Mouse (Mus musculus): ENCODE results near the gene Slc5a5.

The Slc5a5 gene

DNA sequence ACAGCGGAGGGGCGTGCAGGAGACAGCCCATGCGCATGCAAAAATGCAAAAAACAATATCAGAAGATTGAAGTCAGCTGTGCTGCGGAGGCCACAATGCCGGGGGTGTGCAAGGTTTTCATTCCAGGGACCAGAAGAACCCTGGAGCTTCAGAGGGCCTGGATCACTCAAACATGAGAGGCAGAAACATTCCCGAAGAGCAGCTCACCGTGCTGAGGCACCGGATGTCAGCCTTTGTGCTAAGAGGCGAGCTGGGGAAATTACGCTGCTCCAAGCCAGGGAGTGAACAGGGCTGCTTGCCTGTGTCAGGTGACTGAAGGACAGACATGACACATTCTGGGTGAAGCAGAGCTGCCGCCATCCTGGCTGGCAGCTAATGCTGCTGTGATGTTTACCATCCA is 12.0 kb downstream of the Slc5a5 start:
- no peak for DNase-seq (ENCODE audit: low spot score in 2 of 2)

DNA sequence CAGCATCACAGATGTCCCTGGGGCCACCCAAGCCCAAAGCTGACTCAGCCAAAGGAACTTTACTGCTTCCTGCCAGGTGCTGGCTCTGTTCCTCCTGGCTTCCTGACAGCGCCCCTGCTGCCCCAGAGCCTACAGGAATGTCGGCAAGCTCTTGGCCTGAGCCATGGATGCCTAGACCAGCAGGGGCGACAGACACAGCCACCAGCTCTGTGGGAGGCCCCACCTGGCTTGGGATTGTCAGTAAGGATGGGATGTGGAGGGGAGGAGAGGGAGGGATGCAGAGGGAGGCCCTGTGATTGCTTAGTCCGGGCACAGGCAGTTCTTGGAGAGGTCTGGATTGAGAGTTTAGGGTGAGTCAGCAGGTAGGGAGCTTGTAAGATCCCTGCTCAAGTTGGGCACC is 12.4 kb downstream of the Slc5a5 start:
- DNase-seq (ENCODE audit: low spot score in 2 of 2): peak in 1 of 2 experiments; percentile 22

DNA sequence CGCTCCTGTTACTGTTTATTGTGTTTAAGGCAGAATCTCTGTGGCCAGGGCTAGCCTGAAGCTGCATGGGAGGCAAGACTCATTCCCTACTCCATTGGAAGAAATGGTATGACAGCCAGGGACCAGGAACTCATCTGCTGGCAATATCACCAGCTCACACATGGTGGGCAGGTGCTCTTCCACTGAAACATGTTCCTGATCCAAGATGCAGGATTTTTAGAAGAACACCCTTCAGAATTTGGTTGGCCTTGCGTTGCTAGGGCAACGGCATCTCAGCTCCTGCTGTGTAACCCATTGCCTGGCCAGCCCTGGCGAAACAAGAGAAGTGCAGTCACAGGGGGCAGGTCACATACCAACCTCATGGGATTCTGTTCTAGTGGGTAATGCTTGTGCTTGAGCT is 13.1 kb downstream of the Slc5a5 start:
- no peak for DNase-seq (ENCODE audit: low spot score in 2 of 2)

DNA sequence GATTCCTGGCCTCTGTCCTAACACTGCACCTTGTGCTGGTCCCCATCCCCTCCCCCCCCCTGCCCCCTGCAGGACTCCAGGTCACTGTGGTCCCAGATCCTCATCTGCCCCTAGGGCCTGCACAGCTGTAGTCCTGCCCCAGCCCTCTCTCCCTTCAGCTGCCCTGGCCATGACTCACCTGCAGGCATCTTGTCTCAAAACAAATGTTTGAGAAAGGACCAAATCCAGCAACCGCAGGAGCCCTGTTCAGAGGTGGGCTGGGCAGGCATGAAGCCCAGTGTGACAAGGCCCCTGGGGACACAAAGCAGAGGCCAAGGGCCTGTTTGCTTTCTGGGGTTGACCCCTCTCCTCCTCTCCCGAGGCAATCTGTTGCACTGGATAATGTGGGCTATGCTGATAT is 14.4 kb downstream of the Slc5a5 start:
- DNase-seq (ENCODE audit: low spot score in 2 of 2): no peak

DNA sequence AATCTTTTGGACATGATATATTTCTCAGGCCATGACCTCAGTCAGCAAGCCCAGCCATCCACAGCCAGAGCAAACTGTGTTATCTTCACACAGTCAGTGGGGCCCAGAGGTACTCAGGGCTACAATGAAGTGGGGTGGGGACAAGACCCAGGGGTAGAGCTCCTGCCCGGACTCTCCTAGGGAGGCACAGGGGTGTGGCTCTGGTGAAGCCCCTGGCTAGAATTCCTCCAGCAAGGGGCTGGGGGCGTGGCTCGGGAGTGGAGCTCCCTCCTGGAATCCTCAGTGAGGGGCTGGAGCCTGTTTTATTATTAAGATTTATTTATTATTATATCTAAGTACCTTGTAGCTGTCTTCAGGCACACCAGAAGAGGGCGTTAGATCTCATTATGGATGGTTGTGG is 16.2 kb downstream of the Slc5a5 start:
- no peak for DNase-seq (ENCODE audit: low spot score in 2 of 2)

DNA sequence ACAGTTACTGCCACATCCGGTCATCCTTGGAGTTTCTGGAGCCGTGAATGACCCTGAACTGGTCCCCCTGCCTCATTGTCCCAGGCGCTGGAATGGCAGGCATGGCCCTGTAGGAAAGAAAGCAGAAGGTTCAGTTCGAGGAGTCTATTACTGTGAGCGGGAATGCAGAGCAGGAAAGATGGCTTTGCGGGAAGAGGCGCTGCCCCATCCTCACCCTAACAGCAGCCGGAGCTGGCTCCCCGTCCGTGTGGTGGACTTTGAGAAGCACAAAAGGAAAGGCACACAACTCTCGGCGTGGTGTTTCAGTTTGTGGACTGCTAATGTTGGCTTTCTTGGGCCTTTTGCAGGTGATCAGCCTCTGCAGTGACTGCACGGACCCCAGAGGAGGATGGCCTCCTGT is 18.1 kb downstream of the Slc5a5 start:
- DNase-seq (ENCODE audit: low spot score in 2 of 2): no peak

DNA sequence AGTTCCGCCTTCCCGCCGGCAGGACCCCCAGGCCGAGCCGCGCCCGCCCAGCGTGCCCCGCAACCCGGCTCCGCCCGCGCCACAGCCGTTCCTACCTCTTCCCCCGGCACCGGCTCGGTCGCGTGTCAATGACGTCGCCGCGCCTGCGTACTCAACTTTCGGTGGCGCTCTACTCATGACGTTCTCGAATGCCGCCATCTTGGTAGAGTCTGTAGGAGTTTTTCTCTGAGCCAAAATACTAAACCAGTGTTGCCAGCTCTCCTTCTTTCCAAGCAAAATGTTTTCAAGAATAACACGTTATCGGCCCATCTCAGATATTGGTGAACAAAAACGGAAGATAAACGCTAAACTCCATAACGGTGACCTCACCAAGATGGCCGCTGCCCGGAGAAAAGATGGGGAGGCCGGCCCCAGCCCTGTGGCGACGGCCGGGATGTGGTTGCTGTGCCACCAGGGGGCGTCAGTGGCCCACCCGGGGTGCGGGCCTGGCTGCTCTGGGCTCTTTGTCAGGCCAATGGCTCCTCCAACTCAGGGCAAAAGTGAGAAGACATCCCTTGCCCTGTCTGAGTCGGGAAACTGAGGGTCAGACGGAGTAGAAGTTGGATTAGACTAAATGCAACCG is 19.1 kb downstream of the Slc5a5 start, which contains the start of gene Ccdc124:
TSS of gene Ccdc124 (minus strand) at position 572 of the 622 bp plus-strand sequence.
- DNase-seq (ENCODE audit: low spot score in 2 of 2): peak; percentile 90 to 95

DNA sequence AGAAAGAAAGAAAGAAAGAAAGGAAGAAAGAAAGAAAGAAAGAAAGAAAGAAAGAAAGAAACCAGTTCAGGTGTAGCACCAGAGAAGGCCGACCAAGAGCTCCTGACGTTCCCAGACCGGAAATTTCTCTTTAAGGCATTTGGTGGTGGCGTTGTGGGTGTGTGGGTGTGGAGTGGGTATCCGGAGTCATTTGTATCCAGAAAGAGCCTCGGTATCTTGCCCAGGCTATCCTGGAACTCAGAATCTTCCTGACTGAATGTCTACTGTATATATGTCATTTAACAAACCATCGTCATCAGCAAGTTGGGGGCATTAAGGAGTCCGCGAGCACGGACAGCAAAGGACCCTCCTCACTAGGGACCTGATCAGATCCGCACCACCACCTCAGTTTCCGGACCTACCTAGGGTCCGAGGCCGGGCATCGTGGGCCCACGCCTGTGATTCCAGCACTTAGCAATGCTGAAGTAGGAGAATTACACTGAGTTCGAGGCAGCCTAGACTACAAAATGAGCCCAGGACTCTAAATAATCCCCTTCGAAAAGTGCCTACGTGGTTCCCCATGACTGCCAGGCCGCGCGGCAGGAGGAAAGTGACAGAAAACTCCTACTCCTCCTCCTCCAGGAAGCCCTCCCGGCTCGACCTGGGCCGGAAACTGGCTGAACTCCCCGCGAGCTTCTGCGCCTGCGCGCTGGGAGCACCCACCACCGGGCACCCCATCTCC is 19.8 kb downstream of the Slc5a5 start:
- DNase-seq (ENCODE audit: low spot score in 2 of 2): no peak

DNA sequence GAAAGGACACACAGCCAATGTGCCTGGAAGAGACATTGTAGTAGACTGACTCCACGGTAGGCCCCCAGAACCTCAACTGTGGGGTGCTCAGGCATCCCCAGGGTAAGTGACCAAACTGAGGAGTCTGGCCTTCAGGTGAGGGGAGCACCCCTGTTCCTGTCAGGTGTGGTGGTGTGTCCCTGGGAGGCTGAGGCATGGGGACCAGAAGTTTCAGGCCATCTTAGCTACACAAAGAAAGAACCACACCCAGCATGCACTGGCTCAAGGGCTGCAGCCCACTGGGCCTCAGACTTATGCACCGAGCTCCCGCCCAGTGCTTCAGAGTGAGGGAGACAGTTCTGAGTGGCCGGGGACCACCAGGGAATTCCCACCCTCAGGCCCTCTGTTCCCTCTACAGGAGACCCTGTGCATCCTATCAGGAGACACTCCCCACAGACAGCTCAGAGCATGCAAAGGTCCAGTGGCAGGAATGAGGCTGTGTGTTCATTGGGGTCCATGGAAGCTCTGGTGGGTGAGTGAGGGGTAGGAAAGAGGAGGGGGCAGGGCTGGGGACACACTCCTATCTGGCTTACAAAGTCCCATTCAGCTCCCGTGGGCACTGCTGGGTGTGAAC is 21.3 kb downstream of the Slc5a5 start:
- no peak for DNase-seq (ENCODE audit: low spot score in 2 of 2)

DNA sequence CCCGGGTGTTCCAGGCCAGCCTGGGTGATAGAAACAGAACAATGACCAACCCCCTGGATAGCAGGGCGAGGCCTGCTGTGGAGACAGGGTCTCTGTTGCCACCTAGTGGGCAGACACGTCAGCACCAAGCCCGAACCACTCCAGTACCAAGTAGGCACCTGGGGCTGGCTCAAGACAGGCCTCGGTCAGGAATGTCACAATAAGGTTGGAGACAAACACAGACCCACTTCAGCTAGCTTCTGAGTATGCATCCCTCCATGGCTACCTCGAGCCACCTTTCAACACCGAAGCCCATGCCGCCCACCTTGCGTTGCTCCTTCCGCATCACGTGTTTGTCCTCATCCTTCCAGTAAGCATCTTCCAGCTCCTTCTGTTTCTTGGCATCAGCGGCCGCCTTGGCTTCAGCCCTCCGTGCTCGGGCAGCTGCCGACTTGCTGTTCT is 22.9 kb downstream of the Slc5a5 start:
- peak in 1 of 2 experiments; percentile 79 for DNase-seq (ENCODE audit: low spot score in 2 of 2)

DNA sequence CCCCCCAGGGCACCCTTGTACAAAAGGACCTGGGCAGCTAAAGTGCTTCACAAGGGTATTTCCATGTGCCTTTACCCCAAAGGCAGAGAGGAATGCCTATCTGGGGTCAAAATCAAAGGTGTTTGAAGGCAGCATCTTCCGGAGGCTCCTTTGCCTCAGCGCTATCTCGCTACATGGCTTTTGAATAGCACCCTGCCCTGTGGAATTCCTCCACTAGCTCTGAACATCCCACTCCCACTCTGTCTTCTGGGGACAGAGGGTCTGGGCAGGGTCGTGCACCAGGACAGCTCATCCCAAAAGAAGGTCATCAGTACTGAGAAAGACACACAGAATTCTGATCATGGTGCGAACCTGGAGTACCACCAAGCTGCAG is 23.4 kb downstream of the Slc5a5 start:
- no peak for DNase-seq (ENCODE audit: low spot score in 2 of 2)

DNA sequence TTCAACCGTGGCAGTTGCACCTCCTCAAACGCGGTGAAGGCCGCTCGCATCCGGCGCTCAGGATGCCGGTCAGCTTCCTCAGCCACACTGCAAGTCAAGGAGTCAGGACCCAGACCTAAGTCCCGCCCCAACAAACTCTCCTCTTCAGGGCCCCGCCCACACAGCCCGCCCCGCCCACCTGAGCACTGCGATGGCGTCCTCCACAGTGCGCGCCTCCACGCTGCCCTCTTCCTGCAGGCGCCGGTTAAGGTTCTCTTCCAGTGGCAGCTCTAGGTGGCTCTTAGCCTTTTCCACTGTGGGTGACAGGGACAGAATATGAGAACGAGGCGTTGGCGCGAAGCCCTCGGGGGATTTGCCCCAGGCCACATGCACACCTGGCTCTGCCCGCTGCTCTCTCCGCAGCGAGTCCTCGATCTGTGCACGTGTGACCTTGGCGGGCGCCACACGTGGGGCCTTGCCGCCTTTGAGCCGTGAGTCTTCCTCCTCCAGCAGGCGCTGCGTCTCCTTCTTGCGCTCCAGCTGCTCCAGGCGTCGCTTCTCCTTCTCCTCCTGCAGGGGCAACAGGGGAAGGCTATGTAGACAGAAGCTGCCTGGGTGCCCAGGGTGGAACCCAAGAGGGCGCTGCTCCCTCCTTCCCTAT is 23.9 kb downstream of the Slc5a5 start:
- no peak for DNase-seq (ENCODE audit: low spot score in 2 of 2)

DNA sequence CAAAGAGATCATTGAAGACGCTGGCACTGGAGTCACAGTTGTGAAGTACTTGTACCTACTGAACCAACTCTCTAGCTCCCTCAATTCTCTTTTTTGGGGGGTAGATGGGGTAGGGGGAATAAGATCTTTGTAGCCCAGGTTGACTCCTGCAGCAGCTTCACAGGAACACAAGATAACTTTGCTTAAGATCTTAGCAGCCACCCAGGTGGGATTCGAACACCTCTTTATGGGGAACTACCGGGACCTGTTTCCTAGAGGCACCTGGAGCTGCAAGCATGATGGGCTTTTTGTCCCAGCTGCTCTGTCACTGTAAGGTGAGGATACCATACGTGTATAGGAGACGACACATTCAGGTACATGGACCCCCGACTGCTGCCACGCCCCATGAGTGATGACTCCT is 26.0 kb downstream of the Slc5a5 start:
- no peak for DNase-seq (ENCODE audit: low spot score in 2 of 2)

DNA sequence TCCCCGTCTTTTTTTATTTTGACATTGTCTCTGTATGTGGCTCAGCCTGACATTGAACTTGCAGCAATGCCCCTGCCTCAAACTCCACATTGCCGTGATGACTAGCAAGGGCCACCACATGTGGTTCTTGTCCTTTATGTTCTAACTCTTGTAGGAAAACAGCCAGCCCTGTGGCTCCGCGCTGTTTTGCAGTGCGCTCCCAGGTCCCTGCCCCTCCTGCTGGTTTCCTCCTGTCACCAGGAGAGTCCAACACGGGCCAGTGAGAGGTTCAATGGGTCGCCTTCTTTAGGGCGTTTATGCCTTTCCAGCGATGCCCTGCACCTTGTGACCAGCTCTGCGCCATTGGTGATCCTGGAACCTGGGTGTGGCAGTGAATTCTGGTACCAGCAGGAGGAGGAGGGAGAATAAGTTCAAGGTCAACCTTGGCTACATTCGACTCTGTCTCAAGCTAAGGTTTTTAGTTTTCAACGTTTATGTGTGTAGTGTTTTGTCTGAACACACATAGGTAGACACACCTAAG is 26.5 kb downstream of the Slc5a5 start:
- DNase-seq (ENCODE audit: low spot score in 2 of 2): no peak

DNA sequence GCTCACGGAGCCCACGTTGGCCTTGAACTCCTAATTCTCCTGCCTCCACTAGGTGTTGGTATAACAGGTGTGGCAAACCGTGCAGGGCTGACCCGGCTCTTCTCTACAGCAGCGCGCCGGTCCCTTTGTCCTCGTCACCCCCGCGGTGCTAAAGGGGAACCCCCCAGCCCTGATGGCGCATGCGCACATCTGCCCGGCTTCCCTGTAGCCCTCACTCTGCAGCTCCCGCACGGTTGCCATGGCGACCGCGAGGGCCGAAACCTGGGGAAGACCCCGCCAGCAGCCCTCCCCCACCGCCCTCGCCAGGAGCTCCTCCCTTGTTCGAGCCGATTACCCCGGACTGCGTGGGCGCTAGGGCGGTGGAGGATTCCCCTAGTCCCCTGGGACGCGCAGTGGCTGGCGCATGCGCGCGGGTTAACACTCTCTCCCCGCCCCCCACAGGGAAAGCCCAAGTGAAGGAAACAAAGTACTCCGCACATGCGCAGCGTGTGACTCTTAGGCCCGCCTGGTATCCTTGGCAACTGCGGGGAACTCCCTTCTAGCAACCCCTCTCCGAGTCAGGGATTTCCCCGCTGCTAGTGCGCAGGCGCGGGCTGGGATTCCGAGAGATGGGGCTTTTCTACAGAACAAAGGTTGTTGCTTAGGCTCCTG is 27.1 kb downstream of the Slc5a5 start:
- DNase-seq (ENCODE audit: low spot score in 2 of 2): peak; percentile 100

DNA sequence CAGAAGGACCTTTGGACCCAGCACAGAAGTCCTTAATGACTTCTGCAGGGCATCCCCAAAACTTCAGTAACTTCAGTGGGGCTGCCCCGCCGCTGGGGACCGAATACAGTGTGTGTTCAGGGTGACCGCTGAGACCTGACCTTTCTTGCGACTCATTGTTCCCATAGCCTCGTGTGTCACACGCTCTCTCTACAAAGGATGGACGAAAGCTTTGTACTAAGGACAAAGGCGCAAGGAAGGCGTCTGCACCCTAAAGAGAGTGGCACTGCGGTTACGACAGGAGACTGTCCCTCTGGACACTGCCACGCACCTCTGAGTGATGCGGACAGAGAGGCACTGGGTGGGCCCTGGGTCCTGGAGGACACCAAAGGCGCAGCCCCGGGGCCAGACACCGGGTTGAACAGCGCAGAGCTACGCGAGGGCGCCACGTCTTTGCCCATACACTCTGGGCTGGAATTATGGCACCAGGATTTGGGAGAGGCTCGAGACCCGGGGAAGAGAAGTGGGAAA is 27.8 kb downstream of the Slc5a5 start:
- DNase-seq (ENCODE audit: low spot score in 2 of 2): no peak

DNA sequence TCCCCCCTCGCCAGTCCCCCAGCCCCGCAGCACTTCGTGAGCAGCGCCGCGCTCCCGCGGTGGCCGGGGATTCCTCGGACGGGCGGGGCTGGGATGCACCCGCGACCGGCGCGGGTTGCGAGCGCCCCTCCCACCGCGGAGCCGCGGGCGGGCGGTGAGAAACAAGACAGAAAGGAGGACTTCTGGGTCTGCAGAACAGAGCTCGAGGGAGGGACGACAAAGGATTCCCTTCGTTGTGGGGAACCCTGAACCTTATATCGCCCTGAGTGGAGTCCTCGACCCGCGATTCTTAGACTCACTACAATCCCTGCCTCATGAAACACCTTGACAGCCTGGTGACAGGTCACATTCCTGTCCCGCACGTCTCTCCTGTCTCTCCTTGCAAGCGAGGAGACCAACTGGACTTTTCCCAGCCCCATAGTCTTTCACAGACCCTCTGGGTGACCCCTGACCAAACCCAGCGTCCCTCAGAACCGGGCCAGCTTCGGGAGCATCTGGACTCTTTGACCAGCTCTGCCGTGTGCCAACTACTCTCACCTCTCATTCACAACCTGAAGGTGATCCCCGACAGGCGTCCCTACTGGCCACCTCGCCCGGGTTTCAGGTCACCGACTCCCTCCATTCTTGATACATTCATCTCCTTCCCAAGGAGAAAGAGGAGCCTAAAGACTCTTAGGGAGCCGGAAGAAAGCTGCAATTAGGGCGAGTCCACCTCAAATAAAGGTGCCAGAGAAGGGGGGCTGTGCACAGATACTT is 28.4 kb downstream of the Slc5a5 start:
- DNase-seq (ENCODE audit: low spot score in 2 of 2): no peak

DNA sequence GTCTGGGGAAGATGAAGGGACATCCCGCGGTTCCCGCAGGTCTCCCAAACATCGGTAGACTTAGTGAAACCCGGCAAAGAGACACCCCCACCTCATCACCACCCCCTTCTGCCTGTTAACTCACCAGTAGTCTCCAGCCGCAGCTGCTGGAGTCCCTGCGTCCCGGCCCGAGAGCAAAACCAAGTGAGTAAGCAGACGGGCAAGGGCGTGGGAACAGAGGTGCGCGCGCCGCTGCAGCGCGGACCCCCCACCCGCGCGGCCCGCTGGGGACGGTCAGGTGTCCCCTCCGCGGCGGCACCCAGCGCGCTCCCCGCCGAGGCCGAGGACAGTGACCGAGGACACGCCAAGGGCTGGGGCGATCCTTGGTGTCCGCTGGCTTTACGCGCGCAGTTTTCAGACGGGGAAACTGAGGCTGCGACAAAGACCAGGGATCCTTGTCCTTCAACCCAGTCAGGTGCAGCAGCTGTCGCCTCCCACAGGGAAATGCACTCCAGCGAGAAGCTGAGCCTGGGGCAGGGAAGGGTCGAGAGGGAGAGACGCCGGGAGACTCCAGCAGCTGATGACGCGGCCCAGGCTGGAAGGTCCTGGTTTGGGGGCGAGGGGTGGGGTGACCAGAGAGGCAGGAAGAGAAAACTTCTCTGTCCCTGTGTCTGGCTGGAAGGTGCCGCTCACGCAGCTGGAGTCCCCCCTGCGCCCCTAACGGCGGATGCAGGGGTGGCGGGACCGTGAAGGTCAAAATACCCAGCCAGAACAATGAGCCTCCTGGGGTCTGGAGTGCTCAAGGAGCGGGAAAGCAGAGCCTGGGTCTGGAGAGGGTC is 29.5 kb downstream of the Slc5a5 start, which contains the start of gene Kcnn1:
TSS of gene Kcnn1 (minus strand) at position 435 of the 818 bp plus-strand sequence.
- DNase-seq (ENCODE audit: low spot score in 2 of 2): no peak

DNA sequence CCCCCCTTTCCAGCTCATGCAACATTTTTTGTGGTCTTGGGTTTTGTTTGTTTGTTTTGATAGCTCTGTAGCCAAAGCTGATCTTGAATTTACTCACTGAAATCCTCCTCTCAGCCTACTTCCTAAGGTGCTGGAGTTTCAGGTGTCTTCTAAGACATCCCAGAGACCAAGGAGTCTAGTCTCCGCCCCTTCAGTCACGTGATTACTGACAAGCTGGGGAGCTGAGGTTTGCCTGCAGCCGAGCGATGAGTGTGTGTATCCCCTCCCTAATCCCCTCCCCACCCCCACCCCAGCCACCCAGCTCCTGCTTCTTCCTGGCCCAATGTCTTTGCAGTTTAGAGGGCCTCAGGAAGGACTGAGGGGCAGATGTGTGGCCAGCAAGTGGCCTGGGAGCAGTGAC is 35.0 kb downstream of the Slc5a5 start:
- no peak for DNase-seq (ENCODE audit: low spot score in 2 of 2)

Measured in frontal cortex, postnatal 10 days (tissue).